Mouse (Mus musculus): ENCODE measurements at regions not wholly inside any gene's neighbourhood (a gene's known extent, or its start where the extent isn't known, plus 50 kb on each side); places are given as distances from the start of the nearest gene placed in this dataset.
"Not testable (repeated sequence)": the region's sequence is repeated elsewhere in the genome, so short reads cannot be mapped to it uniquely, and the experiment has no call there.

- no peak for ATAC-seq (ENCODE audit: low read depth)
- no peaks in the 10 kb centered on the region for H3K36me3 ChIP-seq
- H3K9ac ChIP-seq = no peak overlapping the region
- no peaks in the 10 kb centered on the region for H3K4me1 ChIP-seq (replicated peaks)
- H3K4me3 ChIP-seq (replicated peaks) = no peak overlapping the region
- no peak overlapping the region for H3K27ac ChIP-seq
- no peaks in the 10 kb centered on the region for H3K27me3 ChIP-seq
- no peak overlapping the region for H3K4me2 ChIP-seq
- DNase-seq = no peak
- 0 out of 2 replicates have a peak, but pooled peaks cover 2% of the 10 kb centered on the region for H3K9me3 ChIP-seq (replicated peaks)
- WGBS (ENCODE audit: insufficient replicate concordance) = 77% methylated on average over 7 of the region's 7 CpGs
Observed at GRCm38 (mm10) chr4:23914423-23914822, 581.8 kb upstream of the Mms22l start.

GRCm38 (mm10) chr4:23921520-23921919 lies 574.7 kb upstream of the Mms22l start:
- 60% methylated on average over 3 of the region's 3 CpGs for WGBS (ENCODE audit: insufficient replicate concordance)
- Histone ChIP-seq H3K4me3 (replicated peaks) (no peak overlapping the region), H3K27ac (no peak overlapping the region), H3K4me1 (replicated peaks) (no peaks in the 10 kb centered on the region), H3K9ac (no peak overlapping the region), H3K27me3 (no peaks in the 10 kb centered on the region), H3K4me2 (no peak overlapping the region), H3K36me3 (no peaks in the 10 kb centered on the region), H3K9me3 (replicated peaks) (no peaks in the 10 kb centered on the region)
- DNase-seq (no peak), ATAC-seq (ENCODE audit: low read depth) (no peak)

GRCm38 (mm10) chr4:23954140-23954539 lies 542.1 kb upstream of the Mms22l start:
- no peak overlapping the region for H3K4me3 ChIP-seq (replicated peaks)
- H3K27me3 ChIP-seq = no peaks in the 10 kb centered on the region
- no peaks in the 10 kb centered on the region for H3K9me3 ChIP-seq (replicated peaks)
- DNase-seq = no peak
- no peaks in the 10 kb centered on the region for H3K36me3 ChIP-seq
- no peak overlapping the region for H3K4me2 ChIP-seq
- H3K27ac ChIP-seq = no peak overlapping the region
- H3K4me1 ChIP-seq (replicated peaks) = no peaks in the 10 kb centered on the region
- ATAC-seq (ENCODE audit: low read depth) = no peak
- 58% methylated on average over 2 of the region's 2 CpGs for WGBS (ENCODE audit: insufficient replicate concordance)
- H3K9ac ChIP-seq = no peak overlapping the region

- not testable (repeated sequence) for H3K4me3 ChIP-seq (replicated peaks); DNase-seq; H3K27me3 ChIP-seq; H3K9ac ChIP-seq; H3K9me3 ChIP-seq (replicated peaks); H3K4me1 ChIP-seq (replicated peaks); H3K36me3 ChIP-seq; H3K27ac ChIP-seq; H3K4me2 ChIP-seq; ATAC-seq (ENCODE audit: low read depth)
- WGBS (ENCODE audit: insufficient replicate concordance) = 58% methylated on average over 2 of the region's 2 CpGs
Observed at GRCm38 (mm10) chr4:23982193-23982592, 514.1 kb upstream of the Mms22l start.

GRCm38 (mm10) chr4:23982790-23983451 lies 513.3 kb upstream of the Mms22l start:
- ATAC-seq (ENCODE audit: low read depth) (no peak), DNase-seq (no peak)
- Histone ChIP-seq H3K4me1 (replicated peaks) (no peaks in the 10 kb centered on the region), H3K9me3 (replicated peaks) (no peaks in the 10 kb centered on the region), H3K9ac (no peak overlapping the region), H3K4me2 (0 out of 2 replicates have a peak overlapping the region, but pooled peaks have one; percentile 2), H3K27me3 (no peaks in the 10 kb centered on the region), H3K4me3 (replicated peaks) (no peak overlapping the region), H3K36me3 (no peaks in the 10 kb centered on the region), H3K27ac (no peak overlapping the region)
- 28% methylated on average over 13 of the region's 13 CpGs for WGBS (ENCODE audit: insufficient replicate concordance)

GRCm38 (mm10) chr4:23983452-23983805 lies 512.8 kb upstream of the Mms22l start:
- Histone ChIP-seq H3K36me3 (no peaks in the 10 kb centered on the region), H3K27me3 (no peaks in the 10 kb centered on the region), H3K4me1 (replicated peaks) (no peaks in the 10 kb centered on the region), H3K27ac (no peak overlapping the region), H3K9me3 (replicated peaks) (no peaks in the 10 kb centered on the region), H3K9ac (no peak overlapping the region), H3K4me2 (no peak overlapping the region), H3K4me3 (replicated peaks) (no peak overlapping the region)
- no peak for ATAC-seq (ENCODE audit: low read depth)
- no peak for DNase-seq
- WGBS (ENCODE audit: insufficient replicate concordance) = 10% methylated on average over 8 of the region's 8 CpGs

GRCm38 (mm10) chr4:23984005-23984404 lies 512.2 kb upstream of the Mms22l start:
- Histone ChIP-seq H3K9ac (no peak overlapping the region), H3K9me3 (replicated peaks) (no peaks in the 10 kb centered on the region), H3K4me2 (no peak overlapping the region), H3K4me1 (replicated peaks) (no peaks in the 10 kb centered on the region), H3K27me3 (no peaks in the 10 kb centered on the region), H3K27ac (no peak overlapping the region), H3K36me3 (no peaks in the 10 kb centered on the region), H3K4me3 (replicated peaks) (no peak overlapping the region)
- 66% methylated on average over 3 of the region's 3 CpGs for WGBS (ENCODE audit: insufficient replicate concordance)
- DNase-seq (no peak), ATAC-seq (ENCODE audit: low read depth) (no peak)

GRCm38 (mm10) chr4:23985956-23986355 lies 510.3 kb upstream of the Mms22l start:
- 53% methylated on average over 4 of the region's 4 CpGs for WGBS (ENCODE audit: insufficient replicate concordance)
- DNase-seq (no peak), ATAC-seq (ENCODE audit: low read depth) (no peak)
- H3K27ac ChIP-seq = no peak overlapping the region
- no peak overlapping the region for H3K4me3 ChIP-seq (replicated peaks)
- H3K9me3 ChIP-seq (replicated peaks) = no peaks in the 10 kb centered on the region
- H3K27me3 ChIP-seq = no peaks in the 10 kb centered on the region
- H3K9ac ChIP-seq = no peak overlapping the region
- H3K4me1 ChIP-seq (replicated peaks) = no peaks in the 10 kb centered on the region
- H3K4me2 ChIP-seq = no peak overlapping the region
- no peaks in the 10 kb centered on the region for H3K36me3 ChIP-seq

- ATAC-seq (ENCODE audit: low read depth) (no peak), DNase-seq (no peak)
- 67% methylated on average over 3 of the region's 3 CpGs for WGBS (ENCODE audit: insufficient replicate concordance)
- Histone ChIP-seq H3K9ac (no peak overlapping the region), H3K4me3 (replicated peaks) (no peak overlapping the region), H3K9me3 (replicated peaks) (no peaks in the 10 kb centered on the region), H3K27ac (no peak overlapping the region), H3K4me1 (replicated peaks) (no peaks in the 10 kb centered on the region), H3K4me2 (no peak overlapping the region), H3K36me3 (no peaks in the 10 kb centered on the region), H3K27me3 (no peaks in the 10 kb centered on the region)
Observed at GRCm38 (mm10) chr4:23993823-23994222, 502.4 kb upstream of the Mms22l start.

GRCm38 (mm10) chr4:23994261-23994965 lies 501.8 kb upstream of the Mms22l start:
- Histone ChIP-seq H3K4me1 (replicated peaks) (no peaks in the 10 kb centered on the region), H3K9me3 (replicated peaks) (no peaks in the 10 kb centered on the region), H3K27ac (no peak overlapping the region), H3K4me2 (no peak overlapping the region), H3K36me3 (no peaks in the 10 kb centered on the region), H3K4me3 (replicated peaks) (no peak overlapping the region), H3K27me3 (no peaks in the 10 kb centered on the region), H3K9ac (no peak overlapping the region)
- whole genome bisulfite sequencing (ENCODE audit: insufficient replicate concordance) = 45% methylated on average over 4 of the region's 4 CpGs
- ATAC-seq (ENCODE audit: low read depth) (no peak), DNase-seq (no peak)

- Histone ChIP-seq H3K27ac (no peak overlapping the region), H3K4me3 (replicated peaks) (no peak overlapping the region), H3K9ac (no peak overlapping the region), H3K9me3 (replicated peaks) (no peaks in the 10 kb centered on the region), H3K36me3 (no peaks in the 10 kb centered on the region), H3K4me2 (no peak overlapping the region), H3K4me1 (replicated peaks) (no peaks in the 10 kb centered on the region), H3K27me3 (no peaks in the 10 kb centered on the region)
- DNase-seq (no peak), ATAC-seq (ENCODE audit: low read depth) (no peak)
- WGBS (ENCODE audit: insufficient replicate concordance) = 33% methylated on average over 2 of the region's 2 CpGs
Observed at GRCm38 (mm10) chr4:24006257-24006955, 489.8 kb upstream of the Mms22l start.

Measured in liver, embryonic 13.5 days (tissue).